Mouse (Mus musculus) liver, adult 2 months (tissue): Measurements from ENCODE around the gene Smurf1.
A peak's percentile ranks its signal among the peaks of the same experiment; 100 is the strongest.

Source experiments
- CTCF ChIP-seq: fragments of 200-500 bp; IDR thresholded peaks from 2 replicates; pipeline ENCODE4 v1.5.1; 2011; ENCODE audit warnings: low read depth, low read length, control low read depth
- POLR2A ChIP-seq: fragments of 200-500 bp; IDR thresholded peaks from 2 replicates; pipeline ENCODE4 v1.6.1; 2011; ENCODE audit warnings: low read length, control low read depth; ENCODE audit not compliant: insufficient read depth; ENCODE audit errors: extremely low read depth

GRCm38 (mm10) chr5:144907591-144907990, 58.1 kb downstream of the Smurf1 start:
- TF ChIP-seq POLR2A (no peak), CTCF (peak; percentile 21; the same call in 1 of the 2 replicates)
